Mouse (Mus musculus) embryonic facial prominence, embryonic 12.5 days (tissue): ENCODE measurements around the gene Spns2. TPM values are rescaled to one million over a fixed set of nuclear protein-coding genes. Genes with fewer than 3 reads are reported as not detected.

ENCODE experiments used
- ATAC-seq: fragments of 200-750 bp; cut with Nextera tagmentation; 2 replicates; pipeline ENCODE4 v1.8.0; 2017; ENCODE audit not compliant: insufficient number of reproducible peaks, insufficient read depth, low FRiP score, low TSS enrichment
- H3K27ac ChIP-seq: fragments of 300-500 bp; sonication (generic); 2 replicates; pipeline ENCODE4 v1.5.1; 2016; ENCODE audit warnings: mild to moderate bottlenecking
- H3K27me3 ChIP-seq: fragments of 300-500 bp; sonication (generic); 2 replicates; pipeline ENCODE4 v1.6.1; 2016; ENCODE audit warnings: mild to moderate bottlenecking, moderate library complexity
- H3K36me3 ChIP-seq: fragments of 300-500 bp; sonication (generic); 2 replicates; pipeline ENCODE4 v1.6.1; 2016; ENCODE audit warnings: mild to moderate bottlenecking
- H3K4me1 ChIP-seq: fragments of 300-500 bp; sonication (generic); 2 replicates; pipeline ENCODE4 v1.6.1; 2016
- H3K4me2 ChIP-seq: fragments of 300-500 bp; sonication (generic); replicated peaks from 2 replicates; pipeline ENCODE4 v1.6.1; 2016; ENCODE audit warnings: mild to moderate bottlenecking, moderate library complexity
- H3K4me3 ChIP-seq: fragments of 300-500 bp; sonication (generic); 2 replicates; pipeline ENCODE4 v1.5.1; 2016; ENCODE audit warnings: mild to moderate bottlenecking
- H3K9ac ChIP-seq: fragments of 300-500 bp; sonication (generic); 2 replicates; pipeline ENCODE4 v1.6.1; 2016; ENCODE audit warnings: mild to moderate bottlenecking, moderate library complexity
- H3K9me3 ChIP-seq: fragments of 300-500 bp; sonication (generic); 2 replicates; pipeline ENCODE4 v1.6.1; 2016; ENCODE audit warnings: mild to moderate bottlenecking, moderate library complexity
- WGBS: fragments of 180-500 bp; shearing (Covaris S2); methylation state at CpG from one replicate; pipeline ENCODE4 v1.1.7; 2016; 5-methylcytosine and 5-hydroxymethylcytosine counted together
- polyA plus RNA-seq: library from polyadenylated mRNA; unstranded; fragments of >200 nt; fragmentation: Nextera tagmentation; extraction: Ambion mirVana; gene quantifications from 2 replicates; pipeline ENCODE4 v1.2.1, GENCODE M21; 2016

Spns2 gene
- polyA plus RNA-seq, 1 experiment from 2014 or later, result 3.9 TPM

GRCm38 (mm10) chr11:72416666-72417065, 73.0 kb downstream of the Spns2 start:
- ATAC-seq, result no peak
- no peaks in the 10 kb centered on the region for H3K9me3 ChIP-seq
- H3K4me3 ChIP-seq, result no peak overlapping the region
- H3K27me3 ChIP-seq, result 0 out of 2 replicates have a peak, but pooled peaks cover 6% of the 10 kb centered on the region
- whole genome bisulfite sequencing, result 88% methylated on average over 5 of the region's 5 CpGs
- no peak overlapping the region for H3K27ac ChIP-seq
- no peak overlapping the region for H3K9ac ChIP-seq
- no peak overlapping the region for H3K4me2 ChIP-seq
- H3K36me3 ChIP-seq, result no peaks in the 10 kb centered on the region
- peaks cover 8% of the 10 kb centered on the region; the same call in 1 of the 2 replicates for H3K4me1 ChIP-seq

- Histone ChIP-seq H3K27me3 (peaks cover 13% of the 10 kb centered on the region), H3K4me1 (peaks cover 21% of the 10 kb centered on the region), H3K36me3 (no peaks in the 10 kb centered on the region), H3K4me3 (no peak overlapping the region), H3K9ac (no peak overlapping the region), H3K27ac (no peak overlapping the region), H3K9me3 (no peaks in the 10 kb centered on the region), H3K4me2 (no peak overlapping the region)
- WGBS, result 75% methylated on average over 8 of the region's 8 CpGs
- ATAC-seq, result no peak
Measured at GRCm38 (mm10) chr11:72415155-72415554, 74.5 kb downstream of the Spns2 start.

- H3K9ac ChIP-seq, result no peak overlapping the region
- H3K4me3 ChIP-seq, result no peak overlapping the region
- H3K27me3 ChIP-seq, result peaks cover 20% of the 10 kb centered on the region
- peaks cover 24% of the 10 kb centered on the region for H3K4me1 ChIP-seq
- no peak overlapping the region for H3K27ac ChIP-seq
- H3K36me3 ChIP-seq, result no peaks in the 10 kb centered on the region
- no peak overlapping the region for H3K4me2 ChIP-seq
- no peak for ATAC-seq
- 72% methylated on average over 5 of the region's 5 CpGs for WGBS
- H3K9me3 ChIP-seq, result no peaks in the 10 kb centered on the region
Measured at GRCm38 (mm10) chr11:72413601-72414190, 76.0 kb downstream of the Spns2 start.

- H3K27me3 ChIP-seq, result peaks cover 20% of the 10 kb centered on the region
Measured at GRCm38 (mm10) chr11:72413016-72413415, 76.7 kb downstream of the Spns2 start.

GRCm38 (mm10) chr11:72411945-72412344, 77.8 kb downstream of the Spns2 start:
- Histone ChIP-seq H3K9me3 (no peaks in the 10 kb centered on the region), H3K36me3 (no peaks in the 10 kb centered on the region), H3K4me1 (peaks cover 25% of the 10 kb centered on the region), H3K27me3 (peaks cover 20% of the 10 kb centered on the region), H3K9ac (peak overlapping the region; percentile 67; the same call in 1 of the 2 replicates), H3K27ac (0 out of 2 replicates have a peak overlapping the region, but pooled peaks have one; percentile 60), H3K4me2 (peak overlapping the region; percentile 100), H3K4me3 (peak overlapping the region; percentile 68)
- no peak for ATAC-seq
- 34% methylated on average over 9 of the region's 9 CpGs for WGBS

More at GRCm38 (mm10) chr11:72413016-72413415, 76.7 kb downstream of the Spns2 start:
- H3K27ac ChIP-seq, result no peak overlapping the region
- no peak overlapping the region for H3K9ac ChIP-seq
- no peak overlapping the region for H3K4me3 ChIP-seq
- H3K4me2 ChIP-seq, result no peak overlapping the region
- no peak for ATAC-seq
- peaks cover 24% of the 10 kb centered on the region for H3K4me1 ChIP-seq
- H3K36me3 ChIP-seq, result no peaks in the 10 kb centered on the region
- WGBS, result 70% methylated on average over 7 of the region's 7 CpGs
- no peaks in the 10 kb centered on the region for H3K9me3 ChIP-seq

GRCm38 (mm10) chr11:72411093-72411921, 78.4 kb downstream of the Spns2 start, which contains the start of gene Smtnl2:
Smtnl2 (minus strand) TSS chr11:72411713.
- H3K27ac ChIP-seq, result peak within 1 kb of the TSS; percentile 60
- peak within 1 kb of the TSS; percentile 100 for H3K4me2 ChIP-seq
- H3K4me3 ChIP-seq, result peak within 1 kb of the TSS; percentile 68
- no peaks in the 10 kb centered on the region for H3K9me3 ChIP-seq
- peak within 1 kb of the TSS; percentile 67 for H3K9ac ChIP-seq
- H3K4me1 ChIP-seq, result peaks cover 25% of the 10 kb centered on the region
- peak; percentile 79 for ATAC-seq
- H3K27me3 ChIP-seq, result peaks cover 20% of the 10 kb centered on the region
- under 1% methylated on average over 73 of the region's 86 CpGs for WGBS
- no peaks in the 10 kb centered on the region for H3K36me3 ChIP-seq

- Histone ChIP-seq H3K27ac (no peak overlapping the region), H3K4me2 (peak overlapping the region; percentile 100), H3K9ac (peak overlapping the region; percentile 67; the same call in 1 of the 2 replicates), H3K36me3 (no peaks in the 10 kb centered on the region), H3K27me3 (peaks cover 20% of the 10 kb centered on the region), H3K4me3 (peak overlapping the region; percentile 68), H3K4me1 (peaks cover 25% of the 10 kb centered on the region), H3K9me3 (no peaks in the 10 kb centered on the region)
- no peak for ATAC-seq
- WGBS, result 1% methylated on average over 25 of the region's 25 CpGs
Measured at GRCm38 (mm10) chr11:72410521-72411092, 79.1 kb downstream of the Spns2 start.

GRCm38 (mm10) chr11:72409649-72410385, 79.9 kb downstream of the Spns2 start:
- H3K4me2 ChIP-seq, result peak overlapping the region; percentile 100
- H3K4me1 ChIP-seq, result peaks cover 25% of the 10 kb centered on the region
- H3K4me3 ChIP-seq, result peak overlapping the region; percentile 68
- H3K36me3 ChIP-seq, result no peaks in the 10 kb centered on the region
- no peaks in the 10 kb centered on the region for H3K9me3 ChIP-seq
- peaks cover 20% of the 10 kb centered on the region for H3K27me3 ChIP-seq
- no peak overlapping the region for H3K9ac ChIP-seq
- WGBS, result 75% methylated on average over 12 of the region's 12 CpGs
- H3K27ac ChIP-seq, result no peak overlapping the region
- ATAC-seq, result no peak

GRCm38 (mm10) chr11:72408451-72409170, 81.1 kb downstream of the Spns2 start:
- ATAC-seq, result no peak
- Histone ChIP-seq H3K27me3 (peaks cover 20% of the 10 kb centered on the region), H3K4me1 (peaks cover 25% of the 10 kb centered on the region), H3K9me3 (no peaks in the 10 kb centered on the region), H3K4me3 (no peak overlapping the region), H3K36me3 (no peaks in the 10 kb centered on the region), H3K9ac (no peak overlapping the region), H3K4me2 (0 out of 2 replicates have a peak overlapping the region, but pooled peaks have one; percentile 7), H3K27ac (no peak overlapping the region)
- WGBS, result 51% methylated on average over 9 of the region's 9 CpGs

GRCm38 (mm10) chr11:72407574-72407973, 82.1 kb downstream of the Spns2 start:
- no peaks in the 10 kb centered on the region for H3K9me3 ChIP-seq
- H3K4me2 ChIP-seq, result no peak overlapping the region
- no peak for ATAC-seq
- H3K4me1 ChIP-seq, result peaks cover 25% of the 10 kb centered on the region
- no peak overlapping the region for H3K9ac ChIP-seq
- H3K36me3 ChIP-seq, result no peaks in the 10 kb centered on the region
- peaks cover 14% of the 10 kb centered on the region for H3K27me3 ChIP-seq
- H3K4me3 ChIP-seq, result no peak overlapping the region
- no peak overlapping the region for H3K27ac ChIP-seq
- WGBS, result 21% methylated on average over 7 of the region's 7 CpGs

- Histone ChIP-seq H3K4me1 (peaks cover 29% of the 10 kb centered on the region), H3K27me3 (peaks cover 14% of the 10 kb centered on the region), H3K9ac (no peak overlapping the region), H3K9me3 (no peaks in the 10 kb centered on the region), H3K4me2 (no peak overlapping the region), H3K27ac (no peak overlapping the region), H3K36me3 (no peaks in the 10 kb centered on the region), H3K4me3 (no peak overlapping the region)
- ATAC-seq, result no peak
- 25% methylated on average over 3 of the region's 3 CpGs for WGBS
Measured at GRCm38 (mm10) chr11:72407081-72407480, 82.6 kb downstream of the Spns2 start.
